ENCODE assay signal across 20 mouse cellular contexts in genomic region chr4:53076788-53077350, GRCm38 (mm10).
"Had no signal": no experiment of that assay in that cellular context is flagged by ENCODE, and none has a peak within 500 bp of the region (broad histone marks: within the 10 kb centered on the region; RNA-seq: fewer than 3 reads in every experiment).

No protein-coding gene starts in this region.

- H3K9me3 ChIP-seq: heart, embryonic 13.5 days; heart, embryonic 15.5 days; hindbrain, embryonic 13.5 days; hindbrain, embryonic 15.5 days; limb, embryonic 13.5 days; limb, embryonic 15.5 days; liver, embryonic 12.5 days had no signal

- H3K4me3 ChIP-seq: heart, embryonic 13.5 days; heart, embryonic 15.5 days; hindbrain, embryonic 13.5 days; hindbrain, embryonic 15.5 days; limb, embryonic 13.5 days; limb, embryonic 15.5 days; liver, embryonic 12.5 days had no signal

- H3K27ac ChIP-seq: heart, embryonic 13.5 days; heart, embryonic 15.5 days; hindbrain, embryonic 13.5 days; hindbrain, embryonic 15.5 days; hindbrain, postnatal 0 days; limb, embryonic 13.5 days; limb, embryonic 15.5 days; liver, embryonic 12.5 days; liver, embryonic 14.5 days had no signal

- ATAC-seq: forebrain, postnatal 0 days; hindbrain, postnatal 0 days; intestine, embryonic 16.5 days; liver, embryonic 12.5 days had no signal

- H3K4me2 ChIP-seq: heart, embryonic 13.5 days; heart, embryonic 15.5 days; hindbrain, embryonic 13.5 days; hindbrain, embryonic 15.5 days; limb, embryonic 13.5 days; limb, embryonic 15.5 days; liver, embryonic 12.5 days had no signal

- H3K9ac ChIP-seq: forebrain, postnatal 0 days; heart, embryonic 13.5 days; heart, embryonic 15.5 days; hindbrain, embryonic 13.5 days; hindbrain, embryonic 15.5 days; limb, embryonic 13.5 days; limb, embryonic 15.5 days; liver, embryonic 12.5 days; liver, embryonic 14.5 days had no signal

- DNase-seq: forebrain, postnatal 0 days; gastrocnemius, postnatal 14 days; gastrocnemius, postnatal 36 days; heart, adult 18-20 months; heart, postnatal 14 days; heart, postnatal 36 days; kidney, adult 11 months; layer of hippocampus, adult 9-11 months; layer of hippocampus, postnatal 36 days; left cerebral cortex, postnatal 4 days had no signal

- H3K27me3 ChIP-seq: heart, embryonic 13.5 days; heart, embryonic 15.5 days; hindbrain, embryonic 13.5 days; hindbrain, embryonic 15.5 days; limb, embryonic 13.5 days; limb, embryonic 15.5 days; liver, embryonic 12.5 days had no signal

- H3K4me1 ChIP-seq: heart, embryonic 13.5 days; heart, embryonic 15.5 days; hindbrain, embryonic 13.5 days; hindbrain, embryonic 15.5 days; limb, embryonic 13.5 days; limb, embryonic 15.5 days; liver, embryonic 12.5 days had no signal
